Mouse (Mus musculus): Measurements from ENCODE around the gene Ctps. TPM values are rescaled to one million over a fixed set of nuclear protein-coding genes. Genes with fewer than 3 reads are reported as not detected.

The Ctps gene
- total RNA-seq, 2 experiments from 2014 or later = 30.3 to 34.3 TPM

Other genes with a start within 250 kb of the Ctps start
- 10 to 100 TPM; 60.9 to 62.2 TPM for gene Scmh1, start 165.0 kb downstream of the Ctps start, total RNA-seq (2021)
- under 1 TPM; 0.45 to 0.56 TPM for gene Slfnl1, start 38.0 kb downstream of the Ctps start, total RNA-seq (2021)
- gene Gm8439, start 18.5 kb upstream of the Ctps start, total RNA-seq (2021) = not detected
- 10 to 100 TPM in 1 of 2 experiments, 1 to 10 TPM in 1; 8.2 to 10.4 TPM for gene Cited4, start 96.3 kb upstream of the Ctps start, total RNA-seq (2021)
- 1 to 10 TPM; 5.6 to 6.5 TPM for gene Kcnq4, start 178.3 kb upstream of the Ctps start, total RNA-seq (2021)

Data from adrenal gland, postnatal 4 days (tissue).